Mouse (Mus musculus) heart, embryonic 16.5 days (tissue): ENCODE results near the gene 9130019O22Rik. TPM values are rescaled to one million over a fixed set of nuclear protein-coding genes. Genes with fewer than 3 reads are reported as not detected.

ENCODE experiments used
- ATAC-seq: fragments of 200-750 bp; cut with Nextera tagmentation; replicated peaks from 2 replicates; pipeline ENCODE4 v1.8.0; 2017; ENCODE audit warnings: moderate number of reproducible peaks; ENCODE audit not compliant: insufficient read depth, low FRiP score; ENCODE audit errors: extremely low read depth
- H3K27ac ChIP-seq: fragments of 300-500 bp; sonication (generic); 2 replicates; pipeline ENCODE4 v1.5.1; 2014; ENCODE audit warnings: mild to moderate bottlenecking, low read length, control low read depth, moderate library complexity
- H3K27me3 ChIP-seq: fragments of 300-500 bp; sonication (generic); 2 replicates; pipeline ENCODE4 v1.6.1; 2014; ENCODE audit warnings: low read length, mixed read lengths; ENCODE audit not compliant: control insufficient read depth, insufficient read depth
- H3K36me3 ChIP-seq: fragments of 300-500 bp; sonication (generic); 2 replicates; pipeline ENCODE4 v1.6.1; 2014; ENCODE audit not compliant: control insufficient read depth, insufficient read depth
- H3K4me1 ChIP-seq: fragments of 300-500 bp; sonication (generic); 2 replicates; pipeline ENCODE4 v1.6.1; 2014; ENCODE audit warnings: low read length, mixed read lengths; ENCODE audit not compliant: control insufficient read depth, insufficient read depth
- H3K4me2 ChIP-seq: fragments of 300-500 bp; sonication (generic); 2 replicates; pipeline ENCODE4 v1.6.1; 2014; ENCODE audit warnings: low read depth, mild to moderate bottlenecking, control low read depth, low read length
- H3K4me3 ChIP-seq: fragments of 300-500 bp; sonication (generic); 2 replicates; pipeline ENCODE4 v1.5.1; 2014; ENCODE audit warnings: mild to moderate bottlenecking, control low read depth, low read length
- H3K9ac ChIP-seq: fragments of 300-500 bp; sonication (generic); 2 replicates; pipeline ENCODE4 v1.6.1; 2014; ENCODE audit warnings: low read length, control low read depth
- H3K9me3 ChIP-seq: fragments of 300-500 bp; sonication (generic); replicated peaks from 2 replicates; pipeline ENCODE4 v1.6.1; 2016; ENCODE audit warnings: low read length; ENCODE audit not compliant: control insufficient read depth
- WGBS: fragments of 180-500 bp; shearing (Covaris S2); extraction: QIAGEN DNeasy Blood & Tissue Kit; methylation state at CpG from one replicate; pipeline ENCODE4 v1.1.7; 2014; 5-methylcytosine and 5-hydroxymethylcytosine counted together
- polyA plus RNA-seq: library from polyadenylated mRNA; unstranded; fragments of >200 nt; fragmentation: Nextera tagmentation; extraction: Ambion mirVana; gene quantifications from 2 replicates; pipeline ENCODE4 v1.2.1, GENCODE M21; 2015

9130019O22Rik gene
- polyA plus RNA-seq, 1 experiment from 2014 or later, result 4.9 TPM

- no peaks in the 10 kb centered on the region for H3K27me3 ChIP-seq
- WGBS, result 74% methylated on average over 4 of the region's 4 CpGs
- no peak overlapping the region for H3K9ac ChIP-seq
- no peaks in the 10 kb centered on the region for H3K9me3 ChIP-seq
- H3K4me2 ChIP-seq, result no peak overlapping the region
- no peak for ATAC-seq
- no peaks in the 10 kb centered on the region for H3K36me3 ChIP-seq
- H3K27ac ChIP-seq, result no peak overlapping the region
- H3K4me1 ChIP-seq, result 0 out of 2 replicates have a peak, but pooled peaks cover 3% of the 10 kb centered on the region
- no peak overlapping the region for H3K4me3 ChIP-seq
Observed at GRCm38 (mm10) chr7:127335604-127336003, 51.4 kb downstream of the 9130019O22Rik start.

DNA sequence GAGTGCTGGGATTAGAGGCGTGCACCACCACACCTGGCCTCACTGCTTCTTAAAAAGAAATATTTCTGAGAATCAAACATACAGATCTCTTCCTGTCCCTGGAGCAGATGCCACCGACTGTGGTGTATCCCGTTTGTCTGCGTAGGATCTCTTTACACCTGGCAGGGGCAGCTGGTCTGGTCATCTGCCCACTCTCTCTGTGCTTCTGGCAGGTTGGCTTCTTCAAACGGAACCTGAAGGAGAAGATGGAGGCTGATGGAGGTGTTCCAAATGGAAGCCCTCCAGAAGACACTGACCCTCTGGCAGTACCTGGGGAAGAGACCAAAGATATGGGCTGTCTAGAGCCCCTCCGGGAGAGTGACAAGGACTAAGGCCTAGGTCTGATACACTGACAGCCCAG lies 53.7 kb downstream of the 9130019O22Rik start:
- H3K27ac ChIP-seq, result no peak overlapping the region
- H3K9me3 ChIP-seq, result no peaks in the 10 kb centered on the region
- H3K4me1 ChIP-seq, result 0 out of 2 replicates have a peak, but pooled peaks cover 3% of the 10 kb centered on the region
- no peak overlapping the region for H3K4me3 ChIP-seq
- no peak for ATAC-seq
- no peak overlapping the region for H3K9ac ChIP-seq
- H3K4me2 ChIP-seq, result no peak overlapping the region
- WGBS, result 77% methylated on average over 6 of the region's 6 CpGs
- H3K27me3 ChIP-seq, result no peaks in the 10 kb centered on the region
- H3K36me3 ChIP-seq, result no peaks in the 10 kb centered on the region

Other genes with a start within 250 kb of the 9130019O22Rik start
- 1.2 and 2.6 TPM in 2 replicates for gene Spn, start 249.3 kb downstream of the 9130019O22Rik start, polyA plus RNA-seq
- 42.2 and 44.4 TPM in 2 replicates for gene Cd2bp2, start 191.1 kb downstream of the 9130019O22Rik start, polyA plus RNA-seq
- 15.2 and 22.3 TPM in 2 replicates for gene Tbc1d10b, start 178.7 kb downstream of the 9130019O22Rik start, polyA plus RNA-seq
- 16.2 and 31.6 TPM in 2 replicates for gene Mylpf, start 178.3 kb downstream of the 9130019O22Rik start, polyA plus RNA-seq
- gene Zfp553, start 154.1 kb downstream of the 9130019O22Rik start, polyA plus RNA-seq, result 21.0 and 21.9 TPM in 2 replicates
- 35.1 and 57.5 TPM in 2 replicates for gene Sept1, start 154.0 kb downstream of the 9130019O22Rik start, polyA plus RNA-seq
- gene Zfp771, start 142.9 kb downstream of the 9130019O22Rik start, polyA plus RNA-seq, result 38.0 and 39.6 TPM in 2 replicates
- 129 and 142 TPM in 2 replicates for gene Dctpp1, start 126.5 kb downstream of the 9130019O22Rik start, polyA plus RNA-seq
- gene Sephs2, start 113.1 kb downstream of the 9130019O22Rik start, polyA plus RNA-seq, result 48.7 and 52.8 TPM in 2 replicates
- 3.3 and 8.1 TPM in 2 replicates for gene Itgal, start 90.9 kb downstream of the 9130019O22Rik start, polyA plus RNA-seq
- gene Zfp768, start 41.6 kb downstream of the 9130019O22Rik start, polyA plus RNA-seq, result 17.1 and 20.0 TPM in 2 replicates
- 5.3 and 5.5 TPM in 2 replicates for gene Zfp747, start 11.1 kb downstream of the 9130019O22Rik start, polyA plus RNA-seq
- gene E430018J23Rik, start 6.5 kb upstream of the 9130019O22Rik start, polyA plus RNA-seq, result 4.7 and 5.6 TPM in 2 replicates
- gene Zfp764, start 19.7 kb upstream of the 9130019O22Rik start, polyA plus RNA-seq, result 6.5 and 6.6 TPM in 2 replicates
- 14.1 and 14.8 TPM in 2 replicates for gene Zfp688, start 34.9 kb upstream of the 9130019O22Rik start, polyA plus RNA-seq
- gene Zfp689, start 62.0 kb upstream of the 9130019O22Rik start, polyA plus RNA-seq, result 3.6 and 4.3 TPM in 2 replicates
- 31.6 and 31.8 TPM in 2 replicates for gene Prr14, start 72.4 kb upstream of the 9130019O22Rik start, polyA plus RNA-seq
- 8.3 and 8.9 TPM in 2 replicates for gene Fbrs, start 92.0 kb upstream of the 9130019O22Rik start, polyA plus RNA-seq
- 27.7 and 29.8 TPM in 2 replicates for gene Srcap, start 124.8 kb upstream of the 9130019O22Rik start, polyA plus RNA-seq
- 8.7 and 9.2 TPM in 2 replicates for gene Gm42715, start 132.4 kb upstream of the 9130019O22Rik start, polyA plus RNA-seq
- gene Tmem265, start 174.2 kb upstream of the 9130019O22Rik start, polyA plus RNA-seq, result 3.8 and 3.9 TPM in 2 replicates
- gene Phkg2, start 186.2 kb upstream of the 9130019O22Rik start, polyA plus RNA-seq, result 33.2 and 36.6 TPM in 2 replicates
- 14.0 and 15.8 TPM in 2 replicates for gene Ccdc189, start 201.4 kb upstream of the 9130019O22Rik start, polyA plus RNA-seq
- gene Rnf40, start 201.6 kb upstream of the 9130019O22Rik start, polyA plus RNA-seq, result 31.1 and 33.9 TPM in 2 replicates
- 9.6 and 11.2 TPM in 2 replicates for gene Zfp629, start 228.6 kb upstream of the 9130019O22Rik start, polyA plus RNA-seq